Mouse (Mus musculus): ENCODE results near the gene Rpl36a-ps1. TPM values are rescaled to one million over a fixed set of nuclear protein-coding genes. Genes with fewer than 3 reads are reported as not detected.

Rpl36a-ps1 gene
- total RNA-seq, 2 experiments from 2014 or later: 1.0 to 4.2 TPM

- no peak for DNase-seq (ENCODE audit: low spot score in 2 of 2)
Measured at GRCm38 (mm10) chr14:98952441-98952840, 41.7 kb downstream of the Rpl36a-ps1 start.

DNA sequence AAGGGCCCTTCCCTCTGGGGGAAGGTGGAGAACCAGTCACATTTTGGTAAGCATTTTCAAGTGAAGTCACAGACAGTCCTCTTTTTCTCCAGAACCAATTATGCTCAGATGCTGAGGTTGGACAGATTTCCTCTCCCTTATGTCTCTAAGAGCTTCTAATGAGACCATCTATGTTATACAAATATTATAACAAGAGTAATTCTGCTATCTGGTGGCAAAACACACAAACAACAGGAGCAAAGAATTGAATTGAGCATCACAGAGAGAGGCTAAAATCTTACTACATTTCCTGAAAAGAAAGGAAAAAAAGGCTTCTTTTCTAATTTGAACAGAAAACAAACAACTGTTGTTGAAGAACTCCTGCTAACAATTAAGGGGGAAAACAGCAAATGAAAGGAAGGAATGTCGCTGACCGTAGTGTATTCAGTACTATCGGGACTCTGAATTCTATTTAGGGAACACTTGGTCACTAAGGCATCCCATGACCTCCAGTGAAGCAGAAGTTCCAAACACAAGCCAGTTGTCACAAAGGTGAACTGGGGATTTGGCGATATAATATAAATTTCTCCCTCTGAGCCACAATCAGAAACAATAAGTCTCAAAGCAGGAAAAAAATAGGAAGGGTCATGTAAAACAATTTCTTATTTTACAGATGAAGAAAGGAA lies 42.4 kb downstream of the Rpl36a-ps1 start:
- DNase-seq (ENCODE audit: low spot score in 2 of 2): no peak

Other genes starting within 250 kb of the Rpl36a-ps1 start
- gene Mzt1, start 51.8 kb upstream of the Rpl36a-ps1 start, total RNA-seq (2021): 10 to 100 TPM; 50.2 to 51.7 TPM
- gene Bora, start 51.9 kb upstream of the Rpl36a-ps1 start, total RNA-seq (2021): 1 to 10 TPM; 4.0 to 5.0 TPM
- 10 to 100 TPM; 12.7 to 15.4 TPM for gene Pibf1, start 105.1 kb upstream of the Rpl36a-ps1 start, total RNA-seq (2021)
- 10 to 100 TPM; 28.1 to 29.5 TPM for gene Dis3, start 105.5 kb upstream of the Rpl36a-ps1 start, total RNA-seq (2021)